Mouse (Mus musculus) monocyte, adult 5-6 weeks (primary cell): Measurements from ENCODE around the gene Ehmt2. TPM values are rescaled to one million over a fixed set of nuclear protein-coding genes. Genes with fewer than 3 reads are reported as not detected.

ENCODE experiments used
- ATAC-seq: fragments of 153-309, 156-312 bp; replicated peaks from 2 replicates; pipeline ENCODE4 v1.8.0; 2017; ENCODE audit warnings: mild to moderate bottlenecking; ENCODE audit not compliant: low TSS enrichment, insufficient number of reproducible peaks, severe bottlenecking, poor library complexity, low FRiP score
- total RNA-seq: library from RNA; stranded (forward); fragments of 200-1000, 200-491, 200-594 nt; gene quantifications from 3 replicates; pipeline ENCODE4 v1.2.3, GENCODE M21; 2017

Gene Ehmt2
- total RNA-seq, 1 experiment from 2014 or later, result 102 TPM

- ATAC-seq, result no peak
Measured at GRCm38 (mm10) chr17:34913930-34914665, 15.8 kb downstream of the Ehmt2 start, which contains the start of gene Slc44a4. Gene Slc44a4 (plus strand): TSS chr17:34914466.

GRCm38 (mm10) chr17:34915410-34915831 is 17.2 kb downstream of the Ehmt2 start:
- ATAC-seq, result no peak

GRCm38 (mm10) chr17:34916316-34916715 is 18.0 kb downstream of the Ehmt2 start:
- no peak for ATAC-seq

- no peak for ATAC-seq
Measured at GRCm38 (mm10) chr17:34917188-34917587, 18.9 kb downstream of the Ehmt2 start.

- no peak for ATAC-seq
Measured at GRCm38 (mm10) chr17:34922939-34923338, 24.7 kb downstream of the Ehmt2 start.

GRCm38 (mm10) chr17:34924258-34924657 is 26.0 kb downstream of the Ehmt2 start:
- ATAC-seq, result no peak

- ATAC-seq, result no peak
Measured at GRCm38 (mm10) chr17:34927306-34928019, 29.2 kb downstream of the Ehmt2 start.

GRCm38 (mm10) chr17:34928841-34929240 is 30.6 kb downstream of the Ehmt2 start:
- no peak for ATAC-seq

- ATAC-seq, result peak; percentile 91
Measured at GRCm38 (mm10) chr17:34931061-34931734, 32.9 kb downstream of the Ehmt2 start, which contains the start of gene Neu1. Gene Neu1 (plus strand): TSS chr17:34931253.

GRCm38 (mm10) chr17:34931735-34932098 is 33.4 kb downstream of the Ehmt2 start:
- ATAC-seq, result no peak

- no peak for ATAC-seq
Measured at GRCm38 (mm10) chr17:34932287-34932686, 34.0 kb downstream of the Ehmt2 start.

- ATAC-seq, result no peak
Measured at GRCm38 (mm10) chr17:34934031-34934430, 35.8 kb downstream of the Ehmt2 start.

GRCm38 (mm10) chr17:34934830-34935229 is 36.6 kb downstream of the Ehmt2 start:
- peak; percentile 54 for ATAC-seq

GRCm38 (mm10) chr17:34937960-34938505 is 39.8 kb downstream of the Ehmt2 start:
- peak; percentile 64 for ATAC-seq

GRCm38 (mm10) chr17:34941344-34942041 is 43.2 kb downstream of the Ehmt2 start:
- ATAC-seq, result no peak

- no peak for ATAC-seq
Measured at GRCm38 (mm10) chr17:34943128-34943815, 45.0 kb downstream of the Ehmt2 start.

- ATAC-seq, result no peak
Measured at GRCm38 (mm10) chr17:34944362-34944761, 46.1 kb downstream of the Ehmt2 start.

- no peak for ATAC-seq
Measured at GRCm38 (mm10) chr17:34946486-34947140, 48.3 kb downstream of the Ehmt2 start.
